Mouse (Mus musculus) heart, embryonic 12.5 days (tissue): Measurements from ENCODE around the gene Tph2. TPM values are rescaled to one million over a fixed set of nuclear protein-coding genes. Genes with fewer than 3 reads are reported as not detected.

Experiments
- ATAC-seq: fragments of 200-750 bp; cut with Nextera tagmentation; 2 replicates; pipeline ENCODE4 v1.8.0; 2017; ENCODE audit warnings: moderate TSS enrichment, moderate library complexity; ENCODE audit not compliant: insufficient number of reproducible peaks, low FRiP score
- H3K27ac ChIP-seq: fragments of 300-500 bp; sonication (generic); 2 replicates; pipeline ENCODE4 v1.5.1; 2016; ENCODE audit warnings: mild to moderate bottlenecking, moderate library complexity; ENCODE audit not compliant: poor library complexity, severe bottlenecking
- H3K27me3 ChIP-seq: fragments of 300-500 bp; sonication (generic); replicated peaks from 2 replicates; pipeline ENCODE4 v1.6.1; 2016; ENCODE audit warnings: mild to moderate bottlenecking, moderate library complexity
- H3K36me3 ChIP-seq: fragments of 300-500 bp; sonication (generic); 2 replicates; pipeline ENCODE4 v1.6.1; 2016; ENCODE audit warnings: mild to moderate bottlenecking, moderate library complexity
- H3K4me1 ChIP-seq: fragments of 300-500 bp; sonication (generic); replicated peaks from 2 replicates; pipeline ENCODE4 v1.6.1; 2016; ENCODE audit warnings: mild to moderate bottlenecking
- H3K4me2 ChIP-seq: fragments of 300-500 bp; sonication (generic); 2 replicates; pipeline ENCODE4 v1.6.1; 2016; ENCODE audit warnings: mild to moderate bottlenecking, moderate library complexity
- H3K4me3 ChIP-seq: fragments of 300-500 bp; sonication (generic); 2 replicates; pipeline ENCODE4 v1.5.1; 2016; ENCODE audit warnings: mild to moderate bottlenecking
- H3K9ac ChIP-seq: fragments of 300-500 bp; sonication (generic); 2 replicates; pipeline ENCODE4 v1.6.1; 2016; ENCODE audit warnings: mild to moderate bottlenecking, moderate library complexity
- H3K9me3 ChIP-seq: fragments of 300-500 bp; sonication (generic); replicated peaks from 2 replicates; pipeline ENCODE4 v1.6.1; 2016; ENCODE audit warnings: mild to moderate bottlenecking, moderate library complexity
- WGBS: fragments of 180-500 bp; shearing (Covaris S2); methylation state at CpG from one replicate; pipeline ENCODE4 v1.1.7; 2016; 5-methylcytosine and 5-hydroxymethylcytosine counted together
- polyA plus RNA-seq: library from polyadenylated mRNA; unstranded; fragments of >200 nt; fragmentation: Nextera tagmentation; extraction: Ambion mirVana; gene quantifications from 2 replicates; pipeline ENCODE4 v1.2.1, GENCODE M21; 2016

Gene Tph2
- polyA plus RNA-seq, 1 experiment from 2014 or later = not detected

GRCm38 (mm10) chr10:115069123-115069911, 115.5 kb downstream of the Tph2 start:
- Histone ChIP-seq H3K4me3 (no peak overlapping the region), H3K27me3 (no peaks in the 10 kb centered on the region), H3K4me1 (no peaks in the 10 kb centered on the region), H3K36me3 (no peaks in the 10 kb centered on the region), H3K9me3 (0 out of 2 replicates have a peak, but pooled peaks cover 3% of the 10 kb centered on the region), H3K9ac (no peak overlapping the region), H3K4me2 (no peak overlapping the region), H3K27ac (no peak overlapping the region)
- 78% methylated on average over 8 of the region's 8 CpGs for WGBS
- no peak for ATAC-seq

- no peak overlapping the region for H3K9ac ChIP-seq
- no peak overlapping the region for H3K27ac ChIP-seq
- H3K9me3 ChIP-seq = 0 out of 2 replicates have a peak, but pooled peaks cover 3% of the 10 kb centered on the region
- H3K4me1 ChIP-seq = no peaks in the 10 kb centered on the region
- WGBS = 83% methylated on average over 7 of the region's 7 CpGs
- H3K36me3 ChIP-seq = no peaks in the 10 kb centered on the region
- H3K4me3 ChIP-seq = no peak overlapping the region
- no peak overlapping the region for H3K4me2 ChIP-seq
- H3K27me3 ChIP-seq = no peaks in the 10 kb centered on the region
- no peak for ATAC-seq
Observed at GRCm38 (mm10) chr10:115063936-115064335, 120.9 kb downstream of the Tph2 start.

GRCm38 (mm10) chr10:115061498-115061897, 123.3 kb downstream of the Tph2 start:
- Histone ChIP-seq H3K9ac (no peak overlapping the region), H3K4me3 (no peak overlapping the region), H3K9me3 (0 out of 2 replicates have a peak, but pooled peaks cover 3% of the 10 kb centered on the region), H3K36me3 (no peaks in the 10 kb centered on the region), H3K4me2 (no peak overlapping the region), H3K4me1 (no peaks in the 10 kb centered on the region), H3K27ac (no peak overlapping the region), H3K27me3 (no peaks in the 10 kb centered on the region)
- WGBS = 59% methylated on average over 2 of the region's 2 CpGs
- no peak for ATAC-seq

GRCm38 (mm10) chr10:115060759-115061158, 124.1 kb downstream of the Tph2 start:
- WGBS = 75% methylated on average over 7 of the region's 7 CpGs
- no peak overlapping the region for H3K27ac ChIP-seq
- no peak overlapping the region for H3K4me2 ChIP-seq
- H3K4me1 ChIP-seq = no peaks in the 10 kb centered on the region
- no peaks in the 10 kb centered on the region for H3K36me3 ChIP-seq
- no peak for ATAC-seq
- H3K4me3 ChIP-seq = no peak overlapping the region
- H3K9ac ChIP-seq = no peak overlapping the region
- 0 out of 2 replicates have a peak, but pooled peaks cover 3% of the 10 kb centered on the region for H3K9me3 ChIP-seq
- H3K27me3 ChIP-seq = no peaks in the 10 kb centered on the region

GRCm38 (mm10) chr10:115051602-115052001, 133.2 kb downstream of the Tph2 start:
- Histone ChIP-seq H3K27ac (no peak overlapping the region), H3K9ac (no peak overlapping the region), H3K36me3 (no peaks in the 10 kb centered on the region), H3K4me1 (no peaks in the 10 kb centered on the region), H3K9me3 (peaks cover 7% of the 10 kb centered on the region; the same call in 1 of the 2 replicates), H3K27me3 (no peaks in the 10 kb centered on the region), H3K4me3 (no peak overlapping the region), H3K4me2 (no peak overlapping the region)
- 46% methylated on average over 4 of the region's 4 CpGs for WGBS
- ATAC-seq = no peak

GRCm38 (mm10) chr10:115050674-115051073, 134.1 kb downstream of the Tph2 start:
- no peaks in the 10 kb centered on the region for H3K27me3 ChIP-seq
- ATAC-seq = no peak
- no peaks in the 10 kb centered on the region for H3K36me3 ChIP-seq
- H3K4me2 ChIP-seq = no peak overlapping the region
- no peak overlapping the region for H3K9ac ChIP-seq
- H3K4me1 ChIP-seq = no peaks in the 10 kb centered on the region
- peaks cover 7% of the 10 kb centered on the region; the same call in 1 of the 2 replicates for H3K9me3 ChIP-seq
- H3K4me3 ChIP-seq = no peak overlapping the region
- 86% methylated on average over 12 of the region's 12 CpGs for WGBS
- no peak overlapping the region for H3K27ac ChIP-seq

GRCm38 (mm10) chr10:115050178-115050577, 134.6 kb downstream of the Tph2 start:
- Histone ChIP-seq H3K4me1 (no peaks in the 10 kb centered on the region), H3K4me3 (no peak overlapping the region), H3K27ac (no peak overlapping the region), H3K9me3 (peaks cover 7% of the 10 kb centered on the region; the same call in 1 of the 2 replicates), H3K36me3 (no peaks in the 10 kb centered on the region), H3K9ac (no peak overlapping the region), H3K4me2 (no peak overlapping the region), H3K27me3 (no peaks in the 10 kb centered on the region)
- ATAC-seq = no peak
- 63% methylated on average over 8 of the region's 8 CpGs for WGBS

GRCm38 (mm10) chr10:115048565-115048964, 136.3 kb downstream of the Tph2 start:
- Histone ChIP-seq H3K9ac (no peak overlapping the region), H3K27me3 (no peaks in the 10 kb centered on the region), H3K4me1 (no peaks in the 10 kb centered on the region), H3K4me3 (no peak overlapping the region), H3K36me3 (no peaks in the 10 kb centered on the region), H3K9me3 (peaks cover 7% of the 10 kb centered on the region), H3K4me2 (no peak overlapping the region), H3K27ac (no peak overlapping the region)
- 80% methylated on average over 2 of the region's 2 CpGs for whole genome bisulfite sequencing
- ATAC-seq = no peak

- Histone ChIP-seq H3K4me3 (no peak overlapping the region), H3K4me2 (no peak overlapping the region), H3K4me1 (no peaks in the 10 kb centered on the region), H3K9ac (no peak overlapping the region), H3K9me3 (no peaks in the 10 kb centered on the region), H3K36me3 (no peaks in the 10 kb centered on the region), H3K27me3 (no peaks in the 10 kb centered on the region), H3K27ac (no peak overlapping the region)
- 80% methylated on average over 9 of the region's 9 CpGs for WGBS
- ATAC-seq = no peak
Observed at GRCm38 (mm10) chr10:115035748-115036147, 149.1 kb downstream of the Tph2 start.

Other genes with a start within 250 kb of the Tph2 start
- gene Tbc1d15, start 66.4 kb upstream of the Tph2 start, polyA plus RNA-seq = 38.3 TPM in 2 replicates
- 6.0 and 7.4 TPM in 2 replicates for gene Rab21, start 130.6 kb upstream of the Tph2 start, polyA plus RNA-seq
- gene Tmem19, start 177.5 kb upstream of the Tph2 start, polyA plus RNA-seq = 22.9 and 24.1 TPM in 2 replicates
- 16.2 and 18.2 TPM in 2 replicates for gene Thap2, start 199.4 kb upstream of the Tph2 start, polyA plus RNA-seq
- 18.8 and 19.5 TPM in 2 replicates for gene Zfc3h1, start 199.9 kb upstream of the Tph2 start, polyA plus RNA-seq